Mouse (Mus musculus): ENCODE results near the gene Nucb1. TPM values are rescaled to one million over a fixed set of nuclear protein-coding genes. Genes with fewer than 3 reads are reported as not detected.

Nucb1 gene
- polyA plus RNA-seq, 1 experiment, result 115 TPM

- TF ChIP-seq MYOD1 (IDR thresholded peaks at IDR 0.05; ENCODE audit: control insufficient read depth, insufficient read length, low read depth) (no peak), MYOG (IDR thresholded peaks at IDR 0.05; ENCODE audit: control insufficient read depth, extremely low read depth, insufficient read length) (no peak), USF1 (IDR thresholded peaks at IDR 0.05; ENCODE audit: low read depth) (no peak), FOSL1 (IDR thresholded peaks at IDR 0.05; ENCODE audit: insufficient read depth, low read length, poor library complexity, severe bottlenecking) (no peak), CTCF (IDR thresholded peaks at IDR 0.05; ENCODE audit: control insufficient read depth, insufficient read depth, insufficient read length) (no peak), MAX (IDR thresholded peaks at IDR 0.05) (no peak), CEBPB (IDR thresholded peaks at IDR 0.05; ENCODE audit: low read depth) (no peak)
- Histone ChIP-seq H3K79me2 (ENCODE audit: control insufficient read depth, insufficient read depth) (peaks cover 48% of the 10 kb centered on the region), H3K79me3 (ENCODE audit: low read depth) (peaks cover 36% of the 10 kb centered on the region), H3K4me3 (ENCODE audit: insufficient read depth, poor library complexity, severe bottlenecking) (peak overlapping the region; percentile 93), H3K27me3 (ENCODE audit: control insufficient read depth, insufficient read depth, insufficient read length) (no peaks in the 10 kb centered on the region), H3ac (ENCODE audit: control insufficient read depth, insufficient read length, low read depth) (peak overlapping the region; percentile 87), H3K36me3 (ENCODE audit: control insufficient read depth, insufficient read depth) (peaks cover 56% of the 10 kb centered on the region)
Measured at GRCm38 (mm10) chr7:45458748-45459563, 51.2 kb downstream of the Nucb1 start.

GRCm38 (mm10) chr7:45457204-45458060 lies 52.8 kb downstream of the Nucb1 start:
- H3K36me3 ChIP-seq (ENCODE audit: control insufficient read depth, insufficient read depth), result peaks cover 41% of the 10 kb centered on the region
- H3ac ChIP-seq (ENCODE audit: control insufficient read depth, insufficient read length, low read depth), result peak overlapping the region; percentile 58
- H3K79me3 ChIP-seq (ENCODE audit: low read depth), result peaks cover 27% of the 10 kb centered on the region
- no peaks in the 10 kb centered on the region for H3K27me3 ChIP-seq (ENCODE audit: control insufficient read depth, insufficient read depth, insufficient read length)
- TF ChIP-seq CEBPB (IDR thresholded peaks at IDR 0.05; ENCODE audit: low read depth), result no peak
- peak; percentile 33 for TF ChIP-seq USF1 (IDR thresholded peaks at IDR 0.05; ENCODE audit: low read depth)
- peak; percentile 23 for TF ChIP-seq MAX (IDR thresholded peaks at IDR 0.05)
- H3K79me2 ChIP-seq (ENCODE audit: control insufficient read depth, insufficient read depth), result peaks cover 32% of the 10 kb centered on the region
- H3K4me3 ChIP-seq (ENCODE audit: insufficient read depth, poor library complexity, severe bottlenecking), result peak overlapping the region; percentile 93

DNA sequence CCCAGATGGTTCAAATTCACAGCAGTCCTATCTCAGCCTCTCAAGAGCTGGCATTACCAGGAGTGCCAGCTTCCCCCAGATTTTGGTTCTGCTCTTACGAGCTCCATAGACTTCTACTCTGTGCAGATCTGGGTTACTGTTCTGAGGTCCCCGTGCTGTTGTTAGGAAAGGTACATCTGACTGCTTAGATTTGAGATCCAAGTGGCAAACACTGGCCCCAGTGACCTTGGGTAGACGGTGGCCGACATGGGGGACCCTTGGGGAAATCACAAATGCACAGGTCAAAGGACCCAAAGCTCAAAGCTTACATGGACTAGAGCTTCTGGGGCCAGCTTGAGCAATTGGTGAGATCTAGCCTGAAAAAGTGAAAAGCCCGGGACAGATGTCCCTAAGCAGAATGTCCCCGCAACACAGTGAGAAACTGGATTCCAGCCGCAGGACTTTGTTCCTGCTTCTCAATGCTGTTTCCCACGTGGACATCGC lies 53.4 kb downstream of the Nucb1 start:
- no peak for TF ChIP-seq USF1 (IDR thresholded peaks at IDR 0.05; ENCODE audit: low read depth)
- Histone ChIP-seq H3K79me3 (ENCODE audit: low read depth) (peaks cover 27% of the 10 kb centered on the region), H3K79me2 (ENCODE audit: control insufficient read depth, insufficient read depth) (peaks cover 31% of the 10 kb centered on the region), H3ac (ENCODE audit: control insufficient read depth, insufficient read length, low read depth) (no peak overlapping the region), H3K36me3 (ENCODE audit: control insufficient read depth, insufficient read depth) (peaks cover 34% of the 10 kb centered on the region), H3K4me3 (ENCODE audit: insufficient read depth, poor library complexity, severe bottlenecking) (peak overlapping the region; percentile 93), H3K27me3 (ENCODE audit: control insufficient read depth, insufficient read depth, insufficient read length) (no peaks in the 10 kb centered on the region)

DNA sequence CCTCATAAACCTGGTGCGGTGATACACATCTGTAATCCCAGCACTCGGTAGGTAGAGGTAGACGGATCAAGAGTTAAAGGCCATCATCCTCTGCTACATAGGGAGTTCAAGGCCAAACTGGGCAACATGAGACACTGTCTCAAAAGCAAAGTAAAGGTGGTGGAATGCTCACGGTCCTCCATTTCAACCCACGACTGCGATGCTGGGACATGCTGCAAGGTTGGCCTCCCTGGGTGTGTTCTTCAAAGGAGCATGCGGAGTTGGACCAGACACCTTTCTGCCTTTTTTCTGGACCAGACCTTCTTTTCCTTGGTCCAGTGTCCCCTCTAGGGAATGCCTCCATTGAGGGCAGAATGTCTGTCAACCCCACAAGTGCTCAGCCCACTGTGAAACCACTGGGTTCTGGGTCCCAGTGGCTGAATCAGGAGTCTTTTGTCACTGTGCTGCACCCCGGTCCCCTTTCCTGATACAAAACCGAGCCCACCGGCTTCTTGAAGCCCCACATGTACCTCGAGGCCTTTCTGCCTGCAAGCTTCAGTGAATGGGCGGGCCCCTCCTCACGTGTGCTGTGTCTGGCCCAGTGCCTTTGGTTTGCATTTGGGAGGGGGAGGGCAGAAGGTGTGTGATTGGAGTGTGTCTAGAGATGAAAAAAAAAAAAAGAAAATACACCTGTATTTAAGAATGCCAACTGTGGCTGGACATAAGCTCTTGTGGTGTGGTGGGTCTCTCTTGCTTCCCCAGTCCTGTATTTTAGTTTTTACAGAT lies 54.1 kb downstream of the Nucb1 start:
- Histone ChIP-seq H3K79me2 (ENCODE audit: control insufficient read depth, insufficient read depth) (peaks cover 31% of the 10 kb centered on the region), H3ac (ENCODE audit: control insufficient read depth, insufficient read length, low read depth) (no peak overlapping the region), H3K79me3 (ENCODE audit: low read depth) (peaks cover 27% of the 10 kb centered on the region), H3K4me3 (ENCODE audit: insufficient read depth, poor library complexity, severe bottlenecking) (peak overlapping the region; percentile 93), H3K36me3 (ENCODE audit: control insufficient read depth, insufficient read depth) (peaks cover 33% of the 10 kb centered on the region), H3K27me3 (ENCODE audit: control insufficient read depth, insufficient read depth, insufficient read length) (no peaks in the 10 kb centered on the region)
- TF ChIP-seq CTCF (IDR thresholded peaks at IDR 0.05; ENCODE audit: control insufficient read depth, insufficient read depth, insufficient read length) (no peak), MYOG (IDR thresholded peaks at IDR 0.05; ENCODE audit: control insufficient read depth, extremely low read depth, insufficient read length) (no peak), MYOD1 (IDR thresholded peaks at IDR 0.05; ENCODE audit: control insufficient read depth, insufficient read length, low read depth) (no peak), FOSL1 (IDR thresholded peaks at IDR 0.05; ENCODE audit: insufficient read depth, low read length, poor library complexity, severe bottlenecking) (no peak), CEBPB (IDR thresholded peaks at IDR 0.05; ENCODE audit: low read depth) (no peak), MAX (IDR thresholded peaks at IDR 0.05) (no peak), USF1 (IDR thresholded peaks at IDR 0.05; ENCODE audit: low read depth) (no peak)

DNA sequence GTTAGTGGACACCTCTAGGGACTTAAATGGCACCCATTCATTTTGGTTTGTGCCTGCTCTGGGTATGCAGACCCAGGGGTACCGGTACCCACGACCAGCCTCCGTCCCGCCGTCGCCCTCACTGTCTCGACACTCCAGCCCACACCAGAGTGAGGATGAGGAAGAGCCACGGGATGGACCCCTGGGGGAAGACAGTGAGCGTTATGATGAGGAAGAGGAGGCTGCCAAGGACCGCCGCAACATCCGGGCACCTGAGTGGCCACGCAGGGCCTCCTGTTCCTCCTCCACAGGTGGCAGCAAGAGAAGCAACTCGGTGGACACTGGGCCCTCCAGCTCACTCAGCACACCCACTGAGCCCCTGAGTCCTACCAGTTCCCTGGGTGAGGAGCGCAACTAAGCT lies 55.2 kb downstream of the Nucb1 start:
- peaks cover 21% of the 10 kb centered on the region for H3K79me3 ChIP-seq (ENCODE audit: low read depth)
- peaks cover 28% of the 10 kb centered on the region for H3K36me3 ChIP-seq (ENCODE audit: control insufficient read depth, insufficient read depth)
- no peak overlapping the region for H3ac ChIP-seq (ENCODE audit: control insufficient read depth, insufficient read length, low read depth)
- TF ChIP-seq CEBPB (IDR thresholded peaks at IDR 0.05; ENCODE audit: low read depth) (no peak), USF1 (IDR thresholded peaks at IDR 0.05; ENCODE audit: low read depth) (no peak), CTCF (IDR thresholded peaks at IDR 0.05; ENCODE audit: control insufficient read depth, insufficient read depth, insufficient read length) (no peak), MYOD1 (IDR thresholded peaks at IDR 0.05; ENCODE audit: control insufficient read depth, insufficient read length, low read depth) (no peak), FOSL1 (IDR thresholded peaks at IDR 0.05; ENCODE audit: insufficient read depth, low read length, poor library complexity, severe bottlenecking) (no peak), MYOG (IDR thresholded peaks at IDR 0.05; ENCODE audit: control insufficient read depth, extremely low read depth, insufficient read length) (no peak), MAX (IDR thresholded peaks at IDR 0.05) (no peak)
- no peaks in the 10 kb centered on the region for H3K27me3 ChIP-seq (ENCODE audit: control insufficient read depth, insufficient read depth, insufficient read length)
- peaks cover 24% of the 10 kb centered on the region for H3K79me2 ChIP-seq (ENCODE audit: control insufficient read depth, insufficient read depth)
- H3K4me3 ChIP-seq (ENCODE audit: insufficient read depth, poor library complexity, severe bottlenecking), result no peak overlapping the region
